Mouse (Mus musculus): ENCODE results near the gene Zfp618.

The Zfp618 gene

GRCm38 (mm10) chr4:62965497-62966302 is at the start of gene Zfp618:
TSS of gene Zfp618 (plus strand) at chr4:62965573.
- DNase-seq, result peak; percentile 56 to 58

DNA sequence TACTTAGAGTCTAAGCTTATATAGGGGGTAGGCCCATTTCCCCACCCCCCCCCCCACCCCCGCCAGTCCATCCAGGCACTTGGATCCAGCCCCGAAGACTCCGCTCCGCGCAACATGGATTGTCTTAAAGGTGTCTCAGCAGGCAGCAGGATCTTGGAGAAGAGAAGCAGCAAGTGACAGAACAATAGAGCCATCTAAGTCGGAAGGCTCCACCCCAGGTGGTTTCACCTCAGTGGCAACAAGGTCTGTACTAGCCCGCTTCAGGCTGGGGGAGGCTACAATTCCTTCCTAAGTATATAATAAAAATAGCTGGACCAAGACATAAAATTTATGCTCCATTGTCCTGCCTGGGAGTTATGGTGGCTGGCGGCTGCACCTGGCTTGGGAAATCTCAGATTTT is 48.3 kb upstream of the Zfp618 start:
- no peak for DNase-seq

GRCm38 (mm10) chr4:62933798-62934197 is 31.6 kb upstream of the Zfp618 start:
- DNase-seq, result no peak

DNA sequence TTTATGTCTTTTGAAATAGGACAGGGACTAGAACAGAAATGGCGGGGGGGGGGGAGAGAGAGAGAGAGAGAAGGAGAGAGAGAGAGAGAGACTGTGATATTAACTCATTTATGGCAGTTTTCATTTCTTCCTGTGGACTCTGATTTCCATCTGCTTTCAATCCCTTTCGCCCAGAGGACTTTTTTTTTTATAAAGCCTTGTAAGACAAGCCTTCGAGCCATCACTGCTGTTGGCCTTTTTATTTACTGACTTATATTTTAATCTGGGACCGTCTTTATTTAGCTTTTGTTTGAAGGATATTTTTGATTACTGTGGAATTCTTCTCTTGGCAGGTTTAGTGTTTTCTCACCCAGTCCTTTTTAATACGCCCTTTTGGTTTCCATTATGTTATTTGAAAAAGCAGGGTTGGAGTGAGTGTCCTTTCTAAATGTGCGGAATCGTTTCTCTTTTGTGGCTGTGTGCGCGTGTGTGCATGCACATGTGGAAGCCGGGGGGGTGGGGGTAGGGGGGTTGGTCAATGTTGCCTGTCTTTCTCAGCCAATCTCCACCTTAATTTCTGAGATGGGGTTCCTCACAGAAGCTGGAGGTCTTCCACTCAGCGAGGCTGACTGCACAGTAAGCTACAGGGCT is 29.7 kb upstream of the Zfp618 start:
- no peak for DNase-seq

DNA sequence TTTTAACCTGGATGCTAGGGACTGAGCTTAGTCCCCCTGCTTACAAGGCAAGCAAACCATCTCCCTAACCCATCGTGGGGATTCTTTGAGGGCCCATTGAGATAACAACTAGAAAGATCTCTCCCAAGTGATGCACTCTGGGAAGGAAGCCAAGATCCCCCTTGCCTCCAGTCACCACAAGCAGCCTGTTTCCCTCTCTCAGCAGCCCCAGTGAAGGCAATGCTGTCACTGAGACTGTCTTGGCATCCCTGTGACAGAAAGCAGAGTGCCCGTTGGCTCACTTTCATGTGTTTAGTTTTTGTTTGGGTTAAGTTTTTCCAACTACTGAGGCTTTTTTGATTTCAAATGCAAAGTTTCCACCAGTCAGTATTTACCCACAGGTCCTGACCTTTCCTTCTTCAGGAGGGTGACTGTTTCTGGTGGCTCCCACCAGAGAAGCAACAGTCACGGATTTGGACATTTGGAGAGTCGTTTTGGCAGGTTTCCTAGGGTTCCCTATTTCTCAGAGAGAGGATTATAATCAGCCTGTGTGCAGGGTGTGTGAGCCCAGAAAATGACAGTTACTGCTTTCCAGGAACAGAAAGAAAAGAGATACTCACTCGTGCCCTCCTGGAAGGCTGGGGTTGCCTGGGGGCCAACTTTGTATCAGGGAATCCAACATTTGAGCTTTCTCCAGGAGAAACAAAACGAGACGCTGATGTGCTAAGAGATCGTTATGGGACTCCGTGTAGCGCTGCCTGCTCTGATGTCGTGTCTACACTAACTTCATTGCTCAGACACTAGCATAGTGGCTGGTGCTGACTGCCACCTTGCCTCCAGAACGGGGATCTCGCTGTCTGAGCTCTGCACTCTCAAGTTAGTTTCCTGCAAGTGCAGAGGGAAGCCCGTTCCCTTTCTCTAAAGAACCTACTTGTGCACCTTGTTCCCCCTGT is 23.1 kb upstream of the Zfp618 start:
- DNase-seq, result peak; percentile 59 to 65

DNA sequence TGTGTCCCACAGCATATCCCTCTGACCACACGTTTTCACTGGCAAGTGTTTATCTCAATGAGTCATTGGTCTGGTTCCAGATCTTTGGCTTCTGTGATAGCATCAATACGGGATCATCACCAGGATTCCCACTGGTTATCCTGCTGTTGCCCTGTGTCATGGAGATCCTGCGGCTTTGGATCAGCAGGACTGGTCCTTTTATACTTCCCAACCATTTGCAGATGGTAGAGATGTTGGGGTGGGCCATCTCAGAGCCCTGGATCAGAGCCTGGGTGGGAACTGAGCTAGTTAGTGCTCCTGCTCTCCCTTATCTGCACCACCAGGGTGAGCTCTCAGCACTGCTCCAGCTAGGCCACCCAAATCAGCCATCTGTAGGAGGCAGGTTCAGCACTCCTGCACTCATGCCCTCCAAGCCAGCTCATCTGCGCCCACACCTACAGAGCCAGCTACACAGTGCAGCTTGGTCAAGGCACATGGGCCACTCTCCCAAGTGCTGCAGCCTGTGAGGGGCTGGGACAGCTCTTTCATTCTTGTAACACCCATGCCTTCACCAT is 21.0 kb upstream of the Zfp618 start:
- peak; percentile 27 to 29 for DNase-seq

DNA sequence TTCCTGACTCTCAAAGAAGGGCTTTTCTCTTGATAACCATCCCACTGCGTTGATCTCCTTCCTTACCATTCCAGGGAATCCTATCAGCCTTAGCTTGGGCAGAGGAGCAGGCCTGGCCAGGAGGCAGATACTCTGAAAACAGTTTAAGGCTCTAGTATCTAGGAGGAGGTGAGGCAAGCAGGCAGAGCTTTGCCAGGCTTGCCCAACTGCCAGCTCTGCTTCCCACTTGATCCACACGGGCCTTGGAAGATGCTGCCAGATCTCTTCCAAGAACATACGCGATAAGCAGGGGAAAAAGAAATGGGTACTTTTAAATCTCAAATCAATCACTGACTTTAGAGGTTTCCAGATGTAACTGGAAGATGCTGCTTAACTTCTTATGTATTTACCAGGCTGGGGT is 1.6 kb upstream of the Zfp618 start:
- DNase-seq, result no peak

- peak in 1 of 2 experiments; percentile 17 for DNase-seq
Observed at GRCm38 (mm10) chr4:62964844-62965496, 403 bp upstream of the Zfp618 start.

GRCm38 (mm10) chr4:62969526-62969925 is 4.2 kb downstream of the Zfp618 start:
- no peak for DNase-seq

DNA sequence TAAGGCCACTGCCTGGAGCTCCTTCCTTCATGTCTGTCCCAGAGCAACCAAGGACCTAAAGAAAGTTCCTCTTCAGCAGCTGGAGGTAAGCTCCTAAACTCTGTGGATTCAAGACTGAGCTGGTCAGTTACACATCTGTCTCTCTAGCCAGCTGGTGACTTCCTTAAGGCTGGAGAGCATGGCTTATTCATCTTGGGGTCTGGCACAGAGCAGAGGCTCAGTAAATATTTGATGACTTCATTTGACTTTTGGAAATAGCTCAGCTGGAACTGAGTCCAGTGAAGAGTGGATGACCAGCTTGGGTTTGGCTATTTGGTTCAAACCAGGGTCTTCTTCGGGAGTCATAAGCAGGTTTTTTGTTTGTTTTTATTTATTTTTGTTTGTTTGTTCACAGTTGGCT is 6.6 kb downstream of the Zfp618 start:
- no peak for DNase-seq

DNA sequence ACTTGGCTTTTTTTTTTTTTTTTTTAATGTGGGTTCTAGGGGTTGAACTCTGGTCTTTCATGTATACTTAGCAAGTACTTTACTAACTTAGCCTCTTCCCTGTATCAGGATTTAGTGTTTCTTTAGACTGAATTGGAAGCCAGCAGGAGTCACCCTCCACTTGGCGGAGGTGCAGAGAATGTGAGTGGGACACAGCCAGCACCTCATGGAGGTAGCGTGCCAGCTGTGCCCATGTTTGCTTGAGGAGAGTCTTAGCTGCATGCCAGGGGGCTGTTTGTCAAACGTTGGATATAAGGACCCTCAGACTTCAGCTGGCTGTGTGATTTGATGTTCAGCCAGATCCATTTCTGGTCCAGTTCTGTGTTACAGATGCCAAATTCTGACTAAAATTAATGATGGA is 7.7 kb downstream of the Zfp618 start:
- DNase-seq, result no peak

DNA sequence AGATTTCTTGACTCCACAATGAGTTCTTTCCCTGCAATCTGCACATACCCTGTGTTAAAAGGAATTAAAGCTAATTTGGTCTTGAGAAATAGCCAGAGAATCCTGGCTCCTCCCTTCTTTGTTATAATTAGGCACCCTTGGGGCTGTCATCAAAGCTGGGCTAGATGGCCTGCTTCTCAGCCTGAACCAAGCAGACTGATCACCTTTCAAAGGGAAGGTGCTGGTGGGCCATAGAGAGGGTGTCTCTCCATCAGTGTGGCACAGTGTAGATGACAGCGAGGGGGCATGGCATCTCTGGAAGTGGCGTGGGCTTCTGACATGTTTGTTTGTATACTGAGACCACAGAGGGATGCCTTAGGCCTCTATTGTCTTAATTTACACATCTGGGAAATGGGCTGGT is 9.5 kb downstream of the Zfp618 start:
- DNase-seq, result no peak

- peak in 1 of 2 experiments; percentile 28 for DNase-seq
Observed at GRCm38 (mm10) chr4:62975541-62975940, 10.2 kb downstream of the Zfp618 start.

DNA sequence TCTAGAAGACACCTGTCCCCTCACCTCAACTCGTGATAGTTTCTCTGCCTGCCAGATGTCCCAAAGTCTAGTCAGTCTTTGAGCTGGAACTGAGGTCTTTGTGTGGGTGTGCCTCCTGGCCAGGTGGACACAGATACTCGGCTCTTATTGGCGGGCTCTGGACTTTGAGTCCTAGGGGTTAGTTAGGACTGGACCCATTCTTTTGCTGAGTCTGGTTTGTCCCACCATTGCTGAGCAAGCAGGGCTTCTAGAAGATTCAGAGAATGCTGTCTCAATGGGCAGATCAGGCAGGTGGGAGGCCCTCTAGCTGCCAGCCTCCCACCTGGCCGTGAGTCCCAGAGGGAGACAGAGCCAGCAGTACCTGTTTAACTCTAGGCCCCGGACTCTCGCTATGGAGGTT is 12.1 kb downstream of the Zfp618 start:
- DNase-seq, result no peak

DNA sequence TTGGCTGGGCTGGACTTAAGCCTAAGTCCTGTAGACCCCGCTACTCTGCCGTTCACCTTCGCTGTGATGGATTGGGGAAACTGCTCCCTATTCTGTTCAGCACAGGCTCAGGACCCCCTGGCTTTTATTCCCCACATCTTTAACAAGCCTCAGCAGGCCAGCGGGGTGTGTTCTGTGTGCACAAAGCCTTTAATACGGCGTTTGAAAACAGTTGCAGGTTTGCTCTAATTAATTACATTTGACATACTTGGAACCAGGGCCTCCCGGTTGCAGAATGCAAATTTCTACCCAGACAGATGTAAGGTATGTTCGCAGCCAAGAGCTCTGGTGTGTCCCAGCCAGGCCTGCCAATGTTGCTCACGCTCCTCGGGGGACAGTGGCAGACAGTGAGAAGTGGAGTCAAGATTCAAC is 13.1 kb downstream of the Zfp618 start:
- DNase-seq, result peak in 1 of 2 experiments; percentile 31

- DNase-seq, result no peak
Observed at GRCm38 (mm10) chr4:62981572-62981971, 16.2 kb downstream of the Zfp618 start.

GRCm38 (mm10) chr4:62983556-62983955 is 18.2 kb downstream of the Zfp618 start:
- DNase-seq, result no peak

DNA sequence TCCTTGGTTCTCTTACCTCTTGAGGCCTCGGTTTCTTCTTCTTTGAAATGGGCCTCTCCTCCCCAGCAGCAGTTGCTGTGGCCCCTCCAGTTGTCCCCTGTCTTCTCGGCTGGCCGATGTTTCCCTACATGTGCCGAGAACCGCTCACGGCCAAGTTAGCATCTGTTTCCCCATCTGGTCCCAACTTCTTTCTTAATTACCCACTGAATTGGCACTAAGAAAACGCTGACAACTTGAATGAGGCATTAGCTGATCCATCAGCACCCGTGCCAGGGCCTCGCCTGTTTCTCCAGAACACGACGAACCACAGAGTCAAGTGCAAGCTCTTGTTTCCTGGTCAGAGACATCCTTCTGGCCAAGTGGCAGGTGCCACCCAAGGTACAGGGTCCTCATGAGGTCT is 26.0 kb downstream of the Zfp618 start:
- no peak for DNase-seq

DNA sequence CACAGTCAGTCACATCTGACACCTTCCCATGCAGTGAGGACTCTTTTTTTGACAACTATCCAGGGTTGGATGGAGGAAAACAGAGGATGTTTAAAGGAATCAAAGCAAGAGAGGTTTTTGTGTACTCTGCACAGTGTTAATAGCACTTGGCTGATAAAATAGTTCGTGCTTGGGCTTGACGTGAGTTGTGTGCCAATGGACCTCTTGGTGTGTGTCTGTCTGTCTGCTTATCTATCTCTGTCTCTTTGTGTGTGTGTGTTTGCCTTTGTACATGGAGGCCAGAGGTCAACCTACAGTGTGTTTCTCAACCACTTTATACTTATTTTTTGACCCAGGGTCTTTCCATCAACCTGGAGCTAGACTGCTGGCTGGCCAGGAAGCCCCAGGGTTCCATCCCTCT is 27.8 kb downstream of the Zfp618 start:
- no peak for DNase-seq

GRCm38 (mm10) chr4:62997606-62998005 is 32.2 kb downstream of the Zfp618 start:
- DNase-seq, result no peak

DNA sequence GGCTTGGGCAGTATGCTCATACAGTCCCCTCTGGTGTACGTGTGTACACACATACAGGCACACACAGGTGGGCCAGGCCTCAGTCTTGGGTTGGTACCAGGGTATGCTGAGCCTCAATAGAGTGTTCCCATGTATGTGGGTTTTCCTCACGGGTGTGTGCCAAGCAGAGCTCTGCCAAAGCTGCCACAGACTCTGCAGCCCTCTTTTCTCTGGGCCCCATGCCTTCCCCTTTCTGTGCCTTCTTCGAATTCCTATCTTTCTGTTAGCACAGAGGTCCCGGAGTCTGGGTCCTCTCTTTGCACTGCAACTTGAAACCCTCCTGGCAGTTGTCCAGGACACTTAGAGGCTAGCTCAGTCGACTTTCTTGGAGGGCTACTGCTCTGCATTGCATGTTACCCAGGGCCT is 33.1 kb downstream of the Zfp618 start:
- DNase-seq, result peak in 1 of 2 experiments; percentile 40

- peak; percentile 50 to 73 for DNase-seq
Observed at GRCm38 (mm10) chr4:62998908-62999307, 33.5 kb downstream of the Zfp618 start.

Data from cerebellum, postnatal 14 days (tissue).